Mouse (Mus musculus) regulatory T cell (primary cell): ENCODE measurements around the gene Mbd6.

Source experiments
- in situ Hi-C: fragments of 300-600 bp; cut with MboI, MseI; formaldehyde crosslinking; loops from one replicate; pipeline ENCODE4 v1.15.1; 2025; ENCODE audit warnings: high pct_unique_total_duplicates

Gene Mbd6

DNA sequence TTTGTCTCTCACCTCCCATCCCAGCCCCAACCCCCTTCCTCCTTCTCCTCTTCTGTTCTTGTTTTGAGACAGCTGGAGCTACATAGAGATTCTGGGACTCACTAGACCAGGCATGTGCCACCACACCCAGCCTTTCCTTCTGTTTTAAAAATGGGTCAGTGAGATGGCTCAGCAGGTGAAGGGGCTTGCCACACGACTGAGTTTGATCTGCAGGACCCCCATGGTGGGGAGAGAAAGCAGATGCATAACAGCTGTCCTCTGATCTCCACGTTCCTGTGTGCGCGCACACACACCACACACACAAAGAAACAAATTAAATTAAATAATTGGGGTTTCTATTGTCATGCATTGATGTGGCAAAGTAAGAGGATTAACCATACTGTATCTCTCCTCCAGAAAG lies 23.8 kb downstream of the Mbd6 start:
- in situ Hi-C loops = no loop called here

DNA sequence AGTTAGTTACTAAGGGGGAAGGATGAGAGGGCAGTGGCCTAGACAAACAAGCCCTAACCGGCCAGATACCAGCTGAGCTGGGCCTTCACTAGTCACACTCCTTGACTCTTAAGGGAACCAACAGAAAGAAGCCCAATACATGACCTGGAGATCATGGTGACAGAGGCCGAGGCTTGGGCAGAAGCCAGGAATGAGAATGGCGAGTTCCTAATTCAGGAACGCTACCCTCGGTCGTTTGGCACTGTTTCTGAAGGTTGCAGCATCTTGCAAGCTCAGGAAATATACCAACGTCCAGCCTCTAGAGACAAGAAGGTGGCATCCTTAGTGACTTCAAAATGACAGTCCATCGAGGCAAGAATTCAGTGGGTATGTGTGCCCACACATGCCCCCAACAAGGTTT lies 24.5 kb downstream of the Mbd6 start:
- in situ Hi-C loops = no loop called here

DNA sequence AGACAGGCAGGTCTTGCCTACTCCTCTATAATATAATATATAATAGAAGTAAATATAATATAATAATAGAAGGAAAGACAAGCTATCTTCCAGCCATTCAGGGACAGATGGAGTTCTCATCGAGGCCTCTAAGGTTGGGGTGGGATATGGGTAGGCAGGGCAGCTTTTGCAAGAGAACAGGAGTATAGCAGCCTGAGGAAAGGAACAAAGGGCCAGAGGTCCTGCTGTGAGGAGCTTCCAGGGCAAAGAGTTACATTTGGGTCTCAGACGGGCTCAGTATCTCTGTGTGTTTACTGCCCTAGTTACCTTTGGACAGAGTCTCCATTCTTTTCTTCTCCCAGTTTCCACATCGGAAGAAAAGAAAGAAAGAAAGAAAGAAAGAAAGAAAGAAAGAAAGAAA lies 25.2 kb downstream of the Mbd6 start:
- in situ Hi-C loops = no loop called here

DNA sequence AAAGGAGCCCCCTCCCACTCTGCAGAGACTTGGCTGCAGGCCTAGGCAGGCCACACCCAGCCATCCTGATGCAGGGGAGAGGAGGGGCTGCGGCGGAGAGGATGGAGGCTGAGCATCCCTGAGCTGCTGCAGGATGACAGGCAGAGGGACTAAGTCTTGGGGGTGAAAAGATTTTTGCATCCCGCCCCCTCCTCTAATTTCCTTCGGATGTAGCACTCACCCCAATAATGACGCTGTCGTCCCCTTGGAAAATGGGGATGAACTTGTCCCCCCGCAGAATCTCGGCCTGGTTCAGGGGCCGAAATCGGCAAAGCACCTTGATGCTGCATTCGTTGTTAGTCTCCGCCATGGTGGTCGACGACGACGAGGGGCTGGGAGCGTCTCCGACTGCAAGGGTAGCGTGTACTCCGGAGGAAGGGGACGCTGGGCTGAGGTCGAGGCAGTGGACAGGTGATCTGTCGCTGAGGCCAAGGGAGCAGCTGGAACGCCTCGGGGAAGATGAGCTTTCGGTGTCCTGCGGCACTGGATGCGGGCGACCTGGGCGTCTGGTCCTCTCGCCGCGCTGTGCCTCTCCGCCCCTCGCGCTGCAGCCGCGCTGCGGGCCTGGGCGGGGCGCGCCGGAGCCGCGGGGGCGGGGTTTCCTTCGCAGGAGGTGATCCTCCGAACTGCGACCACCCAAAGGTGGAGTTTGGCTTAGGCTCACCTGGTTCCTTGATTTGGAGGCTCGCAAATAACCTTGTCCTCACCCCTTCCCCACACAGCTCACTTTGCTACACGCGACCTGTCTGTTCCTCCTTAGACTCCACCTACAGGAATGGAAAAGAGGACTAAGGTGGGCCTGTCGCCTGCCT lies 26.0 kb downstream of the Mbd6 start, which contains the start of gene Kif5a:
Kif5a (minus strand) TSS at position 801 of the 851 bp plus-strand sequence.
- in situ Hi-C loops = no loop called here

DNA sequence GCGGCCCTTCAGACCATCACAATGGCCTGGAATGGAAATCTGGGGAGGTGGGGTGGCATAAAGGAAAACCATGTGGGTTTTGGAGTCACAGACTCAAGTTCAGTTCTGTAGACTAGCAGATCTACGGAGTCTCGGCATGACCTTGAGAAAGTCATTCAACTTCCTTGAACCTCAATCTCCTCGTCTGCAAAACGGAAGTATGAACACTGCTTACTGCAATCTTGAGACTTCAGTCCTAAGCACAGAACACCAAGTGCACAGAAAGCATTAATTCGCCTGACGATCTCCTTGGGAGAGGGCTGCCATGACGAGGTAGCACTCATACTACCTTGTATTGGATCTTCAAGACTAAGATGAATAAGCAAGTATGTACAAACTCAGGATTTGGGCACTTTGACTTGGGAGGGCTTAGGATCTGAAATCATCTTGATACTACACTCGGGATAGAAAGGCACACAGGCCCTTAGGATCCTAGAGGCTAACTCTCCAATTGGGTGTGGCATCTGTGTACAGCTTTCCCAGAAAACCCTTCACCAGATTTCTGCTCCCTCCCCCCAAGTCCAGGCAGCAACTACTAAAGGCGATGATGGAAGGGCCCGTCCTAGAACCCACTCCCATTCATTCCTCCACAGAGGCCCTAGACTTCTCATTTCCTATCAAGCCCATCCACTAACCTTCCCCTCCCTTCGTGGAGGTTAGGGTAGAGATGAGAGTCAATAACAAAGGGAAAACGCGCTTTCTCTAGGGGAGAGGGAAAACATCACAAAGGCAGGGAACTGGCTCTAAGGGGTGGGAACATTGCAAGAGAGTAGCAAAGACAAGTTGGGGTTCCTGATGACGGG lies 26.9 kb downstream of the Mbd6 start:
- in situ Hi-C loops = no loop called here

DNA sequence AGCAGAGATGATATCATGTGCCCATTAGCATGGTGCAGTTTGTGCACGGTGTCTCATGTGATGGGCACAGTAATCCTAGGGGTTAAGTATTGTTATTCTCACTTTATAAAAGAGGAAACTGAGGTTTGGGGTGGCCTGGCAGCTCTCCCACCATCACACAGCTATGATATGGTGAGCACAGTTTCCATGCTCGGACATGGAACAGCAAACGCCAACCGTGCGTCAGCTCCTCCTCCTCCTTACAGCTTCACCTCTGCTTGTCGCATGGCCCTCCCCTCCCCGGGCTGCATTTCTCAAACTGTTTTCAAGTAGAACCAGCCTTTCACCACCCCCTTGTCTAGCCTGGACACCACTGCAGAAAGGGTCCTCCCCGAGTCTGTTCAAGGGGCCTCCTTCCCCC lies 30.3 kb downstream of the Mbd6 start:
- in situ Hi-C loops = no loop called here

DNA sequence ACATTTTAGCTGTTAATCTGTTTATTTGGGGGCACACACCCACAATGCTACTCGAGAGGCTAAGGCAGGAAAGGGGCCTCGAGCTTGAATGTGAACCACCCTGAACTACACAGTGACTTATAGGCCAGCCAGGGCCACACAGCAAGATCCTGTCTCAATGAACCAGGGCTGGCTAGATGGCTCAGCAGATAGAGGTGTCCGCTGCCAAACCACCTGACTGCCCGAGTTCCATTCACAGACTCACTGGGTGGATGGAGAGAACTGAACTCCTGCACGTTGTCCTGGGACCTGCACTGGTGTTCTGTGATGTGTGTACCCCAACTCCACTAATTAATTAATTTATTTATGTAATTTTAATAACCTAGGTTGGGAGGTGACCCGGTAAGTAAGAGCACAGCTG lies 31.0 kb downstream of the Mbd6 start:
- in situ Hi-C loops = no loop called here

DNA sequence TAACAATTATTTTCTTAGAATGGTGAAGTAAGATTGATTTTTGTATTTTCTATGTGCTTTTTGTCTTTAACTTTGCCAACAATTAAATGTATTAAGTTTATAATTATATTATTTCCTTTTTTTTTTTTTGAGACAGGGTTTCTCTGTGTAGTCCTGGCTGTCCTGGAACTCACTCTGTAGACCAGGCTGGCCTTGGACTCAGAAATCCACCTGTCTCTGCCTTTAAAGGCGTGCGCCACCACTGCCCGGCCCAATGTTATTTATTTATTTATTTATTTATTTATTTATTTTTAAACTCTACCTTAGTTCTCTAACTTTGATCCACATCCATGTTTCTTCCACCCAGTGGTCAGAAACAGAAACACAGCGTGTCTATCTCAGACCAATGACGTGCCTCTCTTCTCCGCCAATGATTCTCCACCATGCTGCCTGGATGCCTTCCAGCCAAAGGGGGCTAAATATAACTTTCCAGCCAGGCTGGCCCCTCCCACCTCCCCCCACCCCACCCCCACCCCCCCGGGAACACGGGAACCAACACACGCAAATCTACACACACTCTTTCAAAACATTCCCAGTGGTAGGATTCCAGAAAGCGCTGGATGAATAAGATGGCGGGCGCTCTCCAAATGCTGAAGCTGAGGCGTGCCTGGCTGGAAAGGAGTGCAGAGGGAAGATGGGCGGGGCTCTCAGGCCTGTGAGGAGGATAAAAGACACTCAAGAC lies 33.0 kb downstream of the Mbd6 start:
- in situ Hi-C loops = no loop called here

DNA sequence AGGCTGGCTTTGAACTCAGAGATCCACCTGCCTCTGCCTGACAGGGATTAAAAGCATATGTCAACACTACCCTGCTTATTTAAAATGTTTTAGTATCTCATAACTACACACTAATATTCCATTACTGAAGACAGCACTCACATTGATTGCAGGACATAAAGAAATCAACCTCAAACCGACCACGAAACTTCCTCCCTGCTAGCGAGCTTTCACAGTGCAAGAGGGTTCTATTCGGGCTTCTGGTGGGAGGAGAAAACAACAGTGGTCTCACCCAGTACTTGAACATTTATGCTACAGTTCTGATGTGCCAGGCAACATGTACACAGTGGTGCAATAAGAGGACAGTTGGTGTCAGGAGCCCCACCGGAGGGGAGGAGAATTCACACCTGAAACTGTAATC lies 38.0 kb downstream of the Mbd6 start:
- in situ Hi-C loops = no loop called here

DNA sequence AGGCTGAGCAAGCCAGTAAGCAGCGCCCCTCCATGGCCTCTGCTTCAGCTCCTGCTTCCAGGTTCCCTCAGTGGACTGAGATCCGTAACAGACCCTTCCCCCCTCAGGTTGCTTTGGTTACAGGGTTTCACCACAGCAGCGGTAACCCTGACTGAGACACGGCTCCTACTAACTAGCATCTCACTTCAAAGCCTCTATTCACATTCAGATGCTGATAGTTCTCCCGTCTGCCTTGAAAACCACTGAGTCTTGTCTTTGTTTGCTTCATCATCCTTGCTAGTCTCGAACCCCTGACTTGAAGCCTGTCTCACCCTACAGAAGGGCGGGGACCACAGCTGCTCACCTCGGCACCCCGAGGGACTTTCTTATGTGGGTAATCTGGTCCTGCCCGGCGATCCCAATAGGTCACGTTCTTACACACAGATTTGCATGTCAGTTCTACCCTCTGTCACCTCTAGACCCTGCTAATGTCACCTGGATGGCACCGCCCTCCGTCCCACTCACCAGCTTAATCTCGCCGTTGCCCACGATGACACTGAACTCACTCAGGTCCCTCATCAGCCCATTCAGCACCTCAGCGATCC lies 50.5 kb downstream of the Mbd6 start:
- in situ Hi-C loops = no loop called here

DNA sequence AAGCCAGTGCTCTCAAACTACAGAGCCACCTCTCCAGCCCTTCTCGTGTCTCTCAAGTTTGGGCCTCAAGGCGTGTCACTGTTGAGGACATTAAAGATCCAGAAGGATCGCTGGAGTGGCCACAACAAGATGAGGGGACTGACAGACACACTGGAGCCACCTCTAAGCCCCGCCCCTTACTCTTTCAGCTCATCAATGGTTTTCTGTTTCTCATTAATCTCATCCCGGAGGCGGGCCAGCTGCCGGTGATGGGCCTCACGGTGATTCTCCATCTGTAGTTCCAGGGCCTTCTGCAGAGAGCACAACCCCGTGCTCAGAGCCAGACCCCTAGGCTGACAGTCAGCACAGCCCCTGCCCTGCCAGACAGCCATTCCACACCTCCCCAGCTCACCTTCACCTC lies 52.3 kb downstream of the Mbd6 start:
- in situ Hi-C loops = no loop called here

DNA sequence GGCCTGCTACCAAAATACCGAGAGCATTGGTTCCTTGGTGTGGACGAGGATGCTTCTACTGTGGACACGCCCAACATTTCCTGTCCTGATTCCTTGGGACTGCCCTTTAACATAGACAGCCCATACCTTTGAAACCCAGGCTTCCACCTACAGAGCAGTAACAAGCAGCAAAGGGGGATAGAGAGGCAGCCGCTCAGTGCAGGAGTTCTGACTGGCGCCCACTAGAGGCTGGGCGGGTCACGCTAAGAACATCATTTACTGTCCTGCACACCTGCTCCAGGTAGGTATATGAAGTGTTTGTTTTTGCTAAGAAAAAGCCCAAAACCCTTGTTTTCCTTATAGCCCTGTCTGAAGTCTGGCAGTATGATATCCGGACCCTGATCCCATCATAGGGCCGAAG lies 55.7 kb downstream of the Mbd6 start:
- in situ Hi-C loops = no loop called here
